Mouse (Mus musculus): Measurements from ENCODE around the gene Prss29.

Gene Prss29

GRCm38 (mm10) chr17:25318354-25318753, at the start of gene Prss29:
Gene Prss29 (plus strand): TSS chr17:25318654.
- DNase-seq (ENCODE audit: low spot score) = no peak

DNA sequence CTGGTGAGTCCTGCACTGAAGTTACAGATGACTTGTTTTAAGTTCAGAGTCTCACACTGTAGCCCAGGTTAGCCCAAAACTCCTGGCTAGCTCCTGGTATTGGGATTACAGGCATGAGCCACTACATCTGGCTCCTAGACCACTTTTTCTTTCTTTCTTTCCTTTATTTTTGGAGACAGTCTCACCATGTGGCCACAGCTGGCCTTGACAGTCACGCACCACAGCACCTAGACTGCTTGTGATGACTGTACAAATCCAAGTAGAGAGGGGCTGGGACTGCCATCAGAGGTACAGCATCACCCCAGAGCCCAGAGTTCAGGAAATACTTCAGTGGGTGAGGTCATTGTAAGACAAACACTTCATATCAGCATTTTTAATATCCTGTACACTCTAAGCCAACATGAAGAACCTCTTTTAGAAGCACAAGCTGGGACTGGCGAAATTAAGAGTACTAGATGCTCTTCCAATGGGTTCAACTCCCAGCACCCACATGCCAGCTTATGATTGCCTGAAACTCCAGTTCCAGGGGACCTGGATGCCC, 47.6 kb upstream of the Prss29 start:
- no peak for DNase-seq (ENCODE audit: low spot score)

DNA sequence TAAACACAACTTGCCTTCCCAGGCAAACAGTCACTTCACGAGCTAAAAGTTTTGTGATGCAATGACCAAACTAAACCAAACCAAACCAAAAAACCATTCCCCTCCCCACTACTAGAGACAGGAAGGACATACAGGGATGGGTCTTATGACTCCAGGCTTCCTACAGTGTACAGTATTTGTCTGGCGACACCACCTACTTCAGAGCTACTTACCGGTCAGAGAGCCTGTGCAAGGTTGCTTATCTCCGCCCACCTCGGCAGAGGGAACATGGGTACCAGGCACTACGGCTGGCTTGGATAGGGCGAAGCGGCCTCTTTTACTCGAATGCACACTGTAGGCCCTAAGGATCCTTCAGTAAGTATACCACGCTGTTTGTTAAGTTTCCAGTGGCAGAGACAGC, 46.1 kb upstream of the Prss29 start:
- no peak for DNase-seq (ENCODE audit: low spot score)

DNA sequence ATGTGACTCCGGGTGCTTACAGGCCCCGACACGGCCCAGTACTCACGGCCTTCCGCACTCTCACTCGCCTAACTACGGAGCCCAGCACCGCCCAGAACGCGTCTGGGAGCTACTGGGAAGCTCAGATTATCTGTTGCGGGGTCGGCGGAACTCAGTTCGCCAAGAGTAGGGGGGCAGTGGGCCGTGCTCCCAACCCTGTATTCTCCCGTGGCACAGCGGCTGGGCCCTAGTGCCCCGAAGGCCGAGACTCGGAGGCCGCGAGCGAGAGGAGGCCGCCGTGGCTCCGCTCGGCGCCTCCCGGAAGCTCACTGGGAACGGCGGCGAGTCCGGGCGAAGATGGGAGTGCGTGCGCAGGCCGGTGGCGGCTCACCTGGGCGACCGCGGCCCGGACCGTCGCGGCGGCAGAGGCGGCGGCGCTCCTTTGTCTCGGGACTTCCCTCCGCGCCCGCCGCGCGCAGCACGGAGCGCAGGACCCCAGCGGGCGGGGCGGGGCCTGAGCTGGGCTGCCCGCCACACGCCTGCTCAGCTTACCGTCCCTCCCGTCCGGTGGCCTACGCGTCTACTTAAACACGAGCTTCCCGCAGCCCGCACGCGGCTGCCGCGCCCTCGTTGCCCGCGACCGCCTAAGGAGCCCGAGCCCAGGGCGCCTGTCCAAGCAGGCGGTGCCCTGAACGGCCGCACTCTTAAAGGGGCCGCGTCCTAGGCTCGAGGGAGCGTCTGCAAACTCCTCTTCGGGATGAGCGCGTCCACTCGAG, 45.3 kb upstream of the Prss29 start:
- DNase-seq (ENCODE audit: low spot score) = peak; percentile 92

DNA sequence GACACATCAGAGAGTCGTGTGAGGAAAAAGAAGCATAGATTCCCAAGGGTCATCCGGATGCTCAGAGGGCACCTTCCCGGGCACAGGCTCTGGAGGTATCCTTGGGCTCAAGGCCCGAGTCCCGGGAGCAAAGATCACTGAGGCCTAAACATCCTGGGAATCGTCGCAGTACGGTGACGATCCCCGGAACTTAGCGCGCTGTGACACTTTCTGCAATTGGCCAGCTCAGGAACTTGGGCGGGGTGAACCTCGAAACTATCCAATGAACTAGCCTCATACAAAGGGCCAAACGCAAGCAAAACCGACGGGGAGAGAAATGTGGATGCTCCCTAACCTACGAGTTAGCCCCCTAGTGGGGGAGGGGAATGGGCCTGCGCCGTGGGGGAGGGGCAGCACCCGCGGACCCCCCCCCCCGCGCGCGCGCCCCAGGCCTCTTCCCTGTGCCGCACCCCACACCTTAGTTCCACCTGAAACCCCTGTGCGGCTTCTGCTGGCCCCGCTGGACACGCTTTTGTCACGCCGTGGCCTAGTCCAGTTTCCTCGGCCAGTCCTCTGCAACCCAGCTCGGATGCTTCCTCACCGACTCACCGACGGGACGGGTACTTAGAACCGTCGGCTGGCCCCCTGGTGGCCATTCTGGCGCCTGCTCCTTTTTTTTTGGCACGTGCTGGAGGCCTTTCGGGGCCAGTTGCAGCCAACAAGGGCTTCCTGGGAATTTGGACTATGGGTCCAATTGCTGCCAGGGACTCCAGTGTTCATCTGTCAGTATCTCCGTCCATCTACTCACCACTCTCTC, 44.5 kb upstream of the Prss29 start:
- peak; percentile 97 for DNase-seq (ENCODE audit: low spot score)

GRCm38 (mm10) chr17:25274571-25275346, 43.7 kb upstream of the Prss29 start, which contains the start of gene Ube2i:
Gene Ube2i (minus strand): TSS chr17:25274622.
- DNase-seq (ENCODE audit: low spot score) = no peak

DNA sequence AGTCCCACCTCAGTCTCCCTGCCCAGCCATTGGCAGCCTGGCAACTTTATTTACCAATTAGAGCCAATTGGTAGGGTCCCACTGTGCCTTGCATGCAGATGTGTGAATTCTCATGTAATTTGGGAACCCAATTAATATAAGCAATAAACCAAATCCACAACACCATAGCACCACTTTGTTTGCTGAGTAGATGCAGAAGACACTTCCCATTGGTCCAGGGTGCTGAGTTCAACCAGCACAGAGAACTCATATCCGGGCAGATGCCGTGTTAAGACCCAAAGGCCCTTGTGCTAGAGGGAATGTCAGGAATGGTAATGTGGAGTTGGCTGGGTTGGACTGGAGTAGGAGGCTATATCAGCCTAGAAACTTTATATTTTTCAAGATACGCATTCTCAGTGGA, 42.6 kb upstream of the Prss29 start:
- no peak for DNase-seq (ENCODE audit: low spot score)

DNA sequence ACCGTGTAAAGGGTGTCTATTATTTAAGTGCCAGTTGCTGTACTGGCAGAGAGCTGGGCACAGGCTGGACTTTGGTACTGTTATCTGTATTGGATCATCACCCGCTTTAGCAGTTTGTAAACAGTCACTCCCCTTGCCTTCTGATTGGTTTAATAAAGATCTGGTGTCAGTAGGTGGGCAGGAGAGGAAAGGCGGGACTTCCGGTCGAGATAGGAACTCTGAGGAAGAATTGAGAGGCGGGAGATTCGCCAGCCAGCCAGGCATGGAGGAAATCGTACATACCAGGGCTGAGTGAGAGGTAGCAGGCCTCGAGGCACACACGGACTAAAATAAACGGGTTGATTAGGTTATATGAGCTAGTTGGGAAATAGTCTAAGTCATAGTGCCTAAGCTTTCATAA, 36.3 kb upstream of the Prss29 start:
- DNase-seq (ENCODE audit: low spot score) = peak; percentile 52

DNA sequence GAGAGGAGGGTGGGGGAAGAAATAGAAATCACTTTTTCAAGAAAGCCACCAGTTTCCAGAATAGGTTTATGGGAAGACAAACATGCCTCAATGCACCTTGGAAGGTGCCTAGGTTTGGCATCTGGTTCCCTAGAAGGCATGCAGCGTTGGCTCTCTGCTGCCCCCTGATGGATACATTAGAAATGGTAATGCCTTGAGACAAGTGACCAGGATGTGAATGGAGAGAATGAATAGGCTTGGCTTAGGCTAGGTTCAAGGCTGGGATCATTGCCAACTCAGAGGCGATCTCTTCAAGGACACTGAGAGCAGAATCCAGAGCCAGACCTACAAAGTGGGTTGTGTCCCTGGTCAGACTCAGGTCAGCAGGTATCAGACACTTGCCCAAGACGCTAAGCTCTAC, 33.4 kb upstream of the Prss29 start:
- peak; percentile 72 for DNase-seq (ENCODE audit: low spot score)

- DNase-seq (ENCODE audit: low spot score) = peak; percentile 39
Measured at GRCm38 (mm10) chr17:25288842-25289241, 29.6 kb upstream of the Prss29 start.

DNA sequence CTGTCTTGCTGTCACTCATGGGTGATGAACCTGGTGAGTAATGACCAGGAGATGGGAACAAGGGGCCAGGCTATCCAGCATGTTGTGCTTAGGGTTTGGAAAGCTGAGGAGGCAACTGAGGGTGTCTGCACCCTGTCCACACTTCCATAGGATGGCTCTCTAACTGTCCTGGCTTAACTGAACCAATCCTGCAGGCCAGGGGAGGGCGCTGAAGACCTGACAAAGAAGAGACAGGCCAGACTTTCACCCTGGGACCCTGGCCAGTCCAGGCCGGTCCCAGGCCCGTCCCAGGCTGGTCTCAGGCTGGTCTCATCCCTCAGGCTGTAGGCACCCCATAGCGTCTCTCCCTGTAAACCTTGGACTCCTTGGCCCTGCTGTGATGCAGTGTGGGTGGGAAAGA, 28.0 kb upstream of the Prss29 start:
- DNase-seq (ENCODE audit: low spot score) = no peak

GRCm38 (mm10) chr17:25293495-25293894, 25.0 kb upstream of the Prss29 start:
- no peak for DNase-seq (ENCODE audit: low spot score)

- DNase-seq (ENCODE audit: low spot score) = no peak
Measured at GRCm38 (mm10) chr17:25294111-25294510, 24.3 kb upstream of the Prss29 start.

- no peak for DNase-seq (ENCODE audit: low spot score)
Measured at GRCm38 (mm10) chr17:25298094-25298493, 20.4 kb upstream of the Prss29 start, which contains the start of gene Prss34. Gene Prss34 (plus strand): TSS chr17:25298394.

- DNase-seq (ENCODE audit: low spot score) = no peak
Measured at GRCm38 (mm10) chr17:25308346-25308745, 10.1 kb upstream of the Prss29 start, which contains the start of gene Prss28. Gene Prss28 (plus strand): TSS chr17:25308646.

DNA sequence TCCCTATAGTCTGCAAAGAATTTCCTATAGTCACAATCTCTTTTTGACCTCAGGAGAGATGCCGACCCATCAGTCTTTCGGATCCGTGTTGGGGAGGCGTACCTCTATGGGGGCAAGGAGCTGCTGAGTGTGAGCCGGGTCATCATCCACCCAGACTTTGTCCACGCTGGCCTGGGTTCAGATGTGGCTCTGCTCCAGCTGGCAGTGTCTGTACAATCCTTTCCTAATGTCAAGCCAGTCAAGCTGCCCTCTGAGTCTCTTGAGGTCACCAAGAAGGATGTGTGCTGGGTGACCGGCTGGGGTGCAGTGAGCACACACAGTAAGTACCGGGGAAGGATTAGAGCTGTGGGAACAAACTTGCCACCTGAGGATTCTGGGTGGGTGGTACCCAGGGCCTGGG, 2.4 kb downstream of the Prss29 start:
- no peak for DNase-seq (ENCODE audit: low spot score)

- DNase-seq (ENCODE audit: low spot score) = no peak
Measured at GRCm38 (mm10) chr17:25322930-25323329, 4.5 kb downstream of the Prss29 start.

DNA sequence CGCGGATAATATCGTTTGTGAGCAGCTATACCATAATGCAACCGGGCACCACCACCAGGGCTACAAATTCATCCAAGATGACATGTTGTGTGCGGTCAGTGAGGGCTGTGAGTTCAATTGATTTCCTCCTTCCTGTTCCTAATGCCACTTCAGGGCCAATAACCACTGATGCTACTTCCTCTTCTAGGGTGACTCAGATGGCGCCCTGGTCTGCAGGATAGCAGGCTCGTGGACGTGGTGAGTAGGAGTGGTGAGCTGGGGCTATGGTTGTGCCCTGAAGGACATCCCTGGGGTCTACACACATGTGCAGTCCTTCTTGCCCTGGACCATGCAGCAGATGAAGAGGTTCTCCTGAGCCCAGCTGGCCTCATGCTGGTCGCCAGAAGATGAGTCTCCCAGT, 13.9 kb downstream of the Prss29 start:
- no peak for DNase-seq (ENCODE audit: low spot score)

DNA sequence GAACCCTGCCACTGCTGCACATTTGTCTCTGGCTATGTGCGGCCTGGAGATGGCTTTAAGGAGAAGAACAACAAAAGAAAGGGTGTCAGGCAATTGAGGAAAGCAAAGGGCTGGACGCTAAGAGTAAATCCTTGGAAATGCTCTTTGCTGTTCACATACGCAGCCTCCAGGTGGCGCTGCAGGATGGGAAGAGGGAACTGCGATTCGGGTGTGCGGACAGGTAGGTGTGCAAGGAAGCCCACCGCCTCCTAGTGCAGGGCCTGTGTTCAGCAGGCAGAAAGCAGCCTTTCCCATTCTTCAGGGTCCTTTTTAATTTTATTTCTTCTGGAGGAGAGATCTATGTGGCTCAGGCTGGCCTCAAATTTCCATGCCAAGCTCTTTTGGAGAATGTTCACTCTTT, 15.5 kb downstream of the Prss29 start:
- peak; percentile 48 for DNase-seq (ENCODE audit: low spot score)

DNA sequence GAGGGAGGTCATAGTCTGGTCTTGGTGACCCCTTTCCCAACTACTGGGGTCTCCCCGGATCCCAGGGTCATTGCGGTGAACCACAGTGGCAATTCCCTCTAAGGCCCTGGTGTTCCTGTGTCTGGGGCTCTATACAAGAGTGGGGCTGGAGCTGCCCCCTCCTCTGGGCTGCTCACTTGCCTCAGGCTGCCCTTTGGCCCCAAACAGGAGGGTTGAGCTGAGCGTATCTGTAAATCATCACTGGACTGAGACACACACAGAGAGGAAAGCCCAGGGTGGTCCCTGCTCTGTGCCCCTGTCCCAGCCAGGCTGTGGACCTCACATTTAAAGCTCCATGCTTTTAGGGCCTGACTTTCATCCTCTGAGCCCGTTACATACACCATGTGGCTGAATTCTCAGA, 19.8 kb downstream of the Prss29 start:
- no peak for DNase-seq (ENCODE audit: low spot score)

DNA sequence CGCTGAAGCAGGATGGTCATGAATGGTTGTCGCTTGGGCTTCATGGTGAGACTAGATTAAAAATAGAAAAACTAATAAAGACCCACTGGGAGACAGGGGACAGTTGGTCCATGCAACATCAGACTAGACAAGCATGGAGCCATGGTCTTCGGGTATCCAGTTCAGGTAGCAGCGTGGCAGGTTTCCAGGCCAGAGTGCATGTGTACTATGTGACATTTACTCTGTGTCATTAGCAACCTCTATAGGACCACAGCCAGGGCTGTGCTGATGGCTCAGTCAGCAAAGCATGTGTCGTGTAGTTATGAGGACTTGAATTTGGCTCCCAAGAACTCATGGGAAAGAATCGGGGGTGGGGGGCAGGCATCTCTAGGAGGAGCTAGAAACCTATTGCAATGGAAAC, 21.5 kb downstream of the Prss29 start:
- DNase-seq (ENCODE audit: low spot score) = no peak

DNA sequence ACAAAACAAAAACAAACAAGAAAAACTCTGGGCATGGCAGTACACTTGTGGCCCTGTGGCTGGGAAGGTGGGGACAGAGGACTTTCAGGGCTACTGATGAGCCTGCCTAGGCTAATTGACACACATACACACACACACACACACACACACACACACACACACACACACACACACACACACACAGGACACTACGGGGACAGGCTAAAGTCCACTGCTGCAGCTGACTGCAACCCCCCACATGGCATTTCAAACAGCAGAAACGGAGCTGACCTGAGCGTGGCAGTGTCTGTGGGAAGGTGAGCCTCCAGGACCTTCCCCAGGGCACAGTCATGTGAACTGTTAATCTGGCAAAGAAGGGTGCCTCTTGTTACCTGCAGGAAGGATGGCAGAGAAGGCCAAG, 23.0 kb downstream of the Prss29 start:
- no peak for DNase-seq (ENCODE audit: low spot score)

All from layer of hippocampus, adult 11-12 months (tissue).